Mouse (Mus musculus) embryonic stem cell, embryonic (primary cell): ENCODE data around the gene Polh.

Experiments used
- CTCF ChIA-PET, 4 experiments: fragments of 300-600 bp in 2 of 4; fragments of 350-600 bp in 2 of 4; sonication (Branson Sonifier 250); formaldehyde crosslinking; loops; one replicate each; lab custom pipeline; 2022; ENCODE audit warnings: inconsistent platforms in 2 of 4; lab: Charles Lee
- POLR2A ChIA-PET, 4 experiments: fragments of 300-600 bp in 2 of 4; fragments of 350-600 bp in 2 of 4; sonication (Branson Sonifier 250); formaldehyde crosslinking; loops; one replicate each; lab custom pipeline; 2022; ENCODE audit warnings: antibody characterized with exemption in 4 of 4, inconsistent platforms in 1 of 4; lab: Charles Lee

Polh gene

GRCm38 (mm10) chr17:46210550-46210949 is 8.1 kb upstream of the Polh start:
- ChIA-PET POLR2A (interaction anchor here in 3 of 4 experiments (0.6 to 3.4 kb wide), 5 partner anchors 7 to 773 kb away, joined by 3 to 14 read pairs (median 3); partner anchors contain the start of genes Polh (in 2 of the 3) and Xpo5 (in 2 of the 3)), CTCF (interaction anchor here in 1 of 4 experiments (0.6 kb wide), 1 partner anchor 29 kb away, joined by 3 read pairs; no protein-coding TSS in a partner anchor)

- POLR2A ChIA-PET = interaction anchor here in 1 of 4 experiments (0.7 kb wide), 1 partner anchor 32 kb away, joined by 6 read pairs; no protein-coding TSS in a partner anchor
- CTCF ChIA-PET = interaction anchor here in 1 of 4 experiments (1.2 kb wide), 1 partner anchor 74 kb away, joined by 3 read pairs; no protein-coding TSS in a partner anchor
These were observed 4.2 kb upstream of the Polh start for GRCm38 (mm10) chr17:46206676-46207075.

DNA sequence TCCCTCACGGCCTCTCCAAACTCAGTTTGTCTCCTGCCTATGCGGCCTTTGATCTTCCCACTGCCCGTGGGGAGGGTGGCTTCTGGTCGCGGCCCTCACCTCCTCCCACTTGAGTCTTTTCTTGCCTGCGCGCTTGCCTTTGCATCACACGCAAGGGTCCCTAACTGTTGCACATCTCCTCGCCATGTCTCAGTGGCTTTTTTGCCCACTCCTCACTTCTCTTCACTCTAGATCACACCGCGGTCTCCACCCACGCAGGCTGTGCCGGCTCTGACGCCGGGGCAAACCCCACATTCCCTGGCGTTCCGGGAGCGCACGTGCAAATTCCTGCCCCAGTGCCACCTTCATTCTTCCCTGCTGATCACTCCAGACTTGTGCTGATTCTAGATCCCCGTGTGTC is 633 bp upstream of the Polh start:
- CTCF ChIA-PET = interaction anchor here in 3 of 4 experiments (0.6 to 1.8 kb wide), 9 partner anchors 21 to 468 kb away, joined by 3 to 5 read pairs (median 4); partner anchors contain the start of genes Abcc10 (in 1 of the 3) and Gtpbp2 (in 1 of the 3)
- POLR2A ChIA-PET = interaction anchor here (0.5 to 4.0 kb wide), 45 partner anchors 8 to 477 kb away, joined by 3 to 35 read pairs (median 5); partner anchors contain the start of genes Polr1c (in 3 of the 4), Yipf3 (in 3 of the 4), Abcc10 (in 1 of the 4) and Cul9 (in 1 of the 4)

DNA sequence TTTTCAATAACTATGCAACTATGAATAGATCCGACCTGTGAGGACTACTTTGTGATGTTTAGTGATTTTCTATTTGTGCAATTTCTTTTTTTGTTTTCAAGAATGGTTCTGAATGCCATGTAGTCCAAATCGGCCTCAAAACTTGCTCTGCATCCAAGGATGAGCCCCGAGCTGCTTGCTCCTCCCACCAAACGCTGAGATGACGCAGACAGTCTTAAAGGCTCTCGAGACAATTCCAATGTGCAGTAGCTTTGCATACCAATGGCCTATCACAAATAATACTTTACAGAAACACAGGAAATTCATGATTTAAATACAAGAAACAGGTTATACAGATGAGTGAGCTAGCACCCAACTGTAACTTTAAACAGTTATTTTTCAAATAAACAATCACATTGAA is 1.3 kb downstream of the Polh start:
- ChIA-PET POLR2A (interaction anchor here in 3 of 4 experiments (0.6 to 4.0 kb wide), 15 partner anchors 9 to 74 kb away, joined by 3 to 26 read pairs (median 5); partner anchors contain the start of genes Polr1c (in 2 of the 3), Yipf3 (in 2 of the 3), Gtpbp2 (in 1 of the 3) and Mad2l1bp (in 1 of the 3)), CTCF (interaction anchor here in 3 of 4 experiments (0.6 to 0.7 kb wide), 3 partner anchors 26 to 65 kb away, joined by 3 to 4 read pairs (median 3); no protein-coding TSS in a partner anchor)

- CTCF ChIA-PET = no interaction called here
- POLR2A ChIA-PET = no interaction called here
These were observed 13.6 kb downstream of the Polh start for GRCm38 (mm10) chr17:46188829-46189228.

DNA sequence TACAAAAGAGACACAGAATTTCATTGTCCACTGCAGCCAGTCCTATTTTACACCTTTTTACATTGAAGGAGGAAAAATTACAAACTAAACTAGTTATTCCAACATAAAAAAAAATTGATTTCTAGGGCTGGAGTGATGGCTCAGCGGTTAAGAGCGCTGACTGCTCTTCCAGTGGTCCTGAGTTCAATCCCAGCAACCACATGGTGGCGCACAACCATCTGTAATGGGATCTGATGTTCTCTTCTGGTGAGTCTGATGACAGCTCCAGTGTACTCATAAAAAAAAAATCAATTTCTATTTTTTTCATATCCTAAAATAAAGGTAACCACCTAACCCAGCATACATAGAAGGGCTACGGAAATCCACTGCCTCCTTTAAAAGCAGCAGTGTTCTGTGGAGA is 20.2 kb downstream of the Polh start:
- ChIA-PET POLR2A (interaction anchor here in 3 of 4 experiments (0.6 to 4.3 kb wide), 7 partner anchors 8 to 449 kb away, joined by 3 to 23 read pairs (median 4); partner anchors contain the start of genes Polh (in 1 of the 3) and Xpo5 (in 1 of the 3)), CTCF (interaction anchor here in 3 of 4 experiments (0.6 to 1.2 kb wide), 9 partner anchors 9 to 1284 kb away, joined by 3 to 4 read pairs (median 3); partner anchors contain the start of genes Cul9 (in 1 of the 3), Gtpbp2 (in 1 of the 3), Polh (in 1 of the 3) and Xpo5 (in 1 of the 3))

DNA sequence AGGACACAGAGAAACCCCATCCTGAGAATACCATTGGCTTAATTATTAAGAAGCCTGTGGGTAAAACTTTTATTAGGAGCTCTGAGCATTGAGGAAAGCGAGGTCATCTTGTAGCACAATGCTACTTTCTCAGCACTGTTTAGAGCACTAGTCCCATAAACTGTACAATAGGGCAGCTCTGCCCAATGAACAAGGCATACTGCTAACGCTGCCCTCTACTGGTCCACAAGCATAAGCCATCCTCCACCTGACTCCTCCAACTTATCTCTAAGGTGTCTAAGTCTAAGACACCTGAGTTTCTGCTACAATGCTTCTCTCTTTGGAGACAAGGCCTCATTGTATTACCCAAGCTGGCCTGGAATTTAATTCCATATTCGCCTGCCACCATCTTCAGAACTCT is 31.9 kb downstream of the Polh start:
- ChIA-PET CTCF (interaction anchor here in 3 of 4 experiments (0.6 to 1.9 kb wide), 17 partner anchors 9 to 545 kb away, joined by 3 to 6 read pairs (median 3); partner anchors contain the start of genes Gtpbp2 (in 1 of the 3), Mad2l1bp (in 1 of the 3) and Vegfa (in 1 of the 3)), POLR2A (interaction anchor here in 3 of 4 experiments (0.5 to 5.5 kb wide), 18 partner anchors 8 to 424 kb away, joined by 3 to 30 read pairs (median 4); partner anchors contain the start of genes Gtpbp2 (in 2 of the 3), Abcc10 (in 1 of the 3) and Mad2l1bp (in 1 of the 3))

GRCm38 (mm10) chr17:46168768-46169167 is 33.7 kb downstream of the Polh start:
- ChIA-PET POLR2A (interaction anchor here in 3 of 4 experiments (1.0 to 2.4 kb wide), 5 partner anchors 9 to 74 kb away, joined by 3 to 6 read pairs (median 3); partner anchors contain the start of gene Mad2l1bp (in 1 of the 3)), CTCF (interaction anchor here in 1 of 4 experiments (0.9 to 1.3 kb wide), 3 partner anchors 420 to 438 kb away, joined by 3 to 5 read pairs (median 4); no protein-coding TSS in a partner anchor)

DNA sequence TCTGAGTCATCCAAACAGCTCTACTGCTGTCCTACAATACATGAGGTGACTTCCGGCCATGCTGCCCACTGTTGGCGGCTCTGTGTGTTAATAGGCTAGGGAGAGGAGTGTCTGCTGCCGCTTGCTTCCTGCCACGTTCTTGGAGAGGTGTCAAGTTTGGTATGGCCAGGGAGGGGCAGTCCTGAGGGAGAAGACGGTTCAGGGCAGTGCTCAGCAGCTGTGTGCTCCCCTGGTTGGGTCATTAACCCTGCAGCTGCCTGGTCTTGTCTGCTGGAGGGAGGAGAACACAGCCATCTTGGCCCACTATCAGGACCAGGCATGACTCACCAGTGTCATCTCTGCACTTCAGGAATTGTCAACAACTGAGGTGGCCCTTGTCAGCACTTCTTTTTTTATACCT is 34.1 kb downstream of the Polh start:
- POLR2A ChIA-PET = interaction anchor here in 3 of 4 experiments (0.6 to 2.9 kb wide), 6 partner anchors 8 to 72 kb away, joined by 3 to 11 read pairs (median 4); partner anchors contain the start of genes Mad2l1bp (in 2 of the 3), Polh (in 1 of the 3) and Xpo5 (in 1 of the 3)

GRCm38 (mm10) chr17:46167014-46167413 is 35.4 kb downstream of the Polh start:
- ChIA-PET CTCF (interaction anchor here (0.6 to 1.4 kb wide), 11 partner anchors 8 to 436 kb away, joined by 3 to 6 read pairs (median 3); partner anchors contain the start of genes 1600014C23Rik (in 1 of the 4), Mad2l1bp (in 1 of the 4) and Rsph9 (in 1 of the 4)), POLR2A (interaction anchor here in 3 of 4 experiments (0.9 to 2.9 kb wide), 9 partner anchors 9 to 436 kb away, joined by 3 to 11 read pairs (median 4); partner anchors contain the start of genes Mad2l1bp (in 2 of the 3), Polh (in 1 of the 3) and Xpo5 (in 1 of the 3))

More for the DNA sequence above, 34.1 kb downstream of the Polh start:
- CTCF ChIA-PET = interaction anchor here in 1 of 4 experiments (0.6 to 1.4 kb wide), 4 partner anchors 36 to 437 kb away, joined by 3 to 5 read pairs (median 4); no protein-coding TSS in a partner anchor

GRCm38 (mm10) chr17:46166270-46166669 is 36.2 kb downstream of the Polh start:
- ChIA-PET CTCF (interaction anchor here in 2 of 4 experiments (0.6 to 1.2 kb wide), 4 partner anchors 9 to 675 kb away, joined by 3 to 6 read pairs (median 4); no protein-coding TSS in a partner anchor), POLR2A (interaction anchor here in 2 of 4 experiments (0.8 to 2.9 kb wide), 6 partner anchors 10 to 86 kb away, joined by 3 to 11 read pairs (median 4); partner anchors contain the start of gene Mad2l1bp (in 2 of the 2))

DNA sequence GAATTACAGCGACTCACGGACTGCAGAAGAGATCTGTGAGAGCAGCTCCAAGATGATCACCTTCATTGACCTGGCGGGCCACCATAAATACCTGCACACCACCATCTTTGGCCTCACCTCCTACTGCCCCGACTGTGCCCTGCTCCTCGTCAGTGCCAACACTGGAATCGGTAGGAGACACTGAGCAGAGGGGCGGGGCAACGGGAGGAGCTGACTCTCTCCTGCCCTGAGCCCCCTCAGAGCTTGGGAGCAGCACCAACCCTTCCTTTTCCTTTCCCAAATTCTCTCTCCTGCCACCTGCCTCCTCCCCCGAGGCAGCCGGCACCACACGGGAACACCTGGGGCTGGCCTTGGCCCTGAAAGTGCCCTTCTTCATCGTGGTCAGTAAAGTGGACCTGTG is 37.0 kb downstream of the Polh start:
- ChIA-PET CTCF (no interaction called here), POLR2A (interaction anchor here in 2 of 4 experiments (0.5 to 3.7 kb wide), 4 partner anchors 12 to 49 kb away, joined by 3 to 20 read pairs (median 8); partner anchors contain the start of gene Mad2l1bp (in 2 of the 2))

DNA sequence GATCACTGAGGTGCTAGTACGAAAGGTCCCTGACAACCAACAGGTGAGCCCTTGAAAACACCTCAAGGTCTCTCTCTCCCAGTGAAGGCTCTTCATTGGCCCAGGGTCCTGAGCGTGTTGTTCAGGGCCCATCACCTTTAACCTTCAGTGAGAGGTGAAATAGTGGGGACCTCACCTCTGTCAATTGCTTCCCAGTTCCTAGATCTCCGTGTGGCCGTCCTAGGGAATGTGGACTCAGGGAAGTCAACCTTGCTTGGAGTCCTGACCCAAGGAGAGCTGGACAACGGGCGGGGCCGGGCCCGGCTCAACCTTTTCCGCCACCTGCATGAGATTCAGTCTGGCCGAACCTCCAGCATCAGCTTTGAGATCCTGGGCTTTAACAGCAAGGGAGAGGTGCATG is 37.7 kb downstream of the Polh start:
- CTCF ChIA-PET = interaction anchor here in 1 of 4 experiments (0.5 kb wide), 1 partner anchor 62 kb away, joined by 8 read pairs; no protein-coding TSS in a partner anchor
- POLR2A ChIA-PET = interaction anchor here in 2 of 4 experiments (0.5 to 3.7 kb wide), 3 partner anchors 11 to 134 kb away, joined by 3 to 20 read pairs (median 4); partner anchors contain the start of gene Mad2l1bp (in 2 of the 2)

DNA sequence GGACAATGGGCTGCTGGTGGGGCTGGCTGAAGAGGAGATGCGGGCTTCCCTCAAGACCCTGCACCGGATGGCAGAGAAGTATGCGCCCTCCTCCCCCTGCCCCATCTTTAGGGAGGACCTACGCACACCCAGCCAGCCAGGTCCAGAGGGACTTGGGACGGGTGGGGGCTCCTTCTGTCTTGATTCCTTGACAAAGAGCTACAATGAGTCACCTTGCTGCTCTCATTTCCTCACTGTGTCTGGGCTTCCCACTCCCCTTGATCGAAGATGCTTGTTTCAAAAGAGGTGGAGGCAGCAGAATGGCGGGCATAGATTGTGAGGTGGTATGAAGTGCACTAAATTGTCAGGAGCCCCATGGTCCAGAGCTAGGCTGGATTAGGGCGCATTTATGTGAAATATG is 38.1 kb downstream of the Polh start:
- ChIA-PET POLR2A (interaction anchor here in 3 of 4 experiments (0.6 to 3.7 kb wide), 5 partner anchors 11 to 432 kb away, joined by 3 to 20 read pairs (median 4); partner anchors contain the start of gene Mad2l1bp (in 1 of the 3)), CTCF (interaction anchor here in 1 of 4 experiments (0.5 kb wide), 1 partner anchor 63 kb away, joined by 8 read pairs; no protein-coding TSS in a partner anchor)

DNA sequence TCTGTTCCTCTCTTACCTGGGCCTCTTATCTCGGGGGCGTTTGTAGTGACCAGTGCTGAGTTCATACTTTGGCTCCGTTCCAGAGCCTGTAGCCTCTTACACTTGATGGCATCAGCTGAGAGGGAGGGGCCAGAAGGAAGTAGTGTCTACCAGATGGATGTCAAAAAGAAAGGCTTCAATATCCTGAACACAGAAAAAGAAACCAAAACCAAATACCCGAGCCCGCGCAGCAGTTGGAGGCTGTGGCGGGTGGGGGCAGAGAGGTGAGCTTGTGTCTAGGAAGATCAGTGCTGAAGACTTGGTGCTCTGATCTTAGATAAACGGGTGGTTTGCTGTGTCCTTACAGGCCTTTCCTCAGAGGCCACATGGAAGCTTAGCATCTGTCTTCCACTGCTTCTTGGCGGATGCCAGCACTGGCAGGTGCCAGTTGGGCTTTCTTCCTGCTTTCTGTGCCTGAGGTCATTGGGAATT is 39.5 kb downstream of the Polh start:
- ChIA-PET CTCF (interaction anchor here in 2 of 4 experiments (1.0 to 1.1 kb wide), 2 partner anchors 57 to 500 kb away, joined by 3 read pairs; no protein-coding TSS in a partner anchor), POLR2A (interaction anchor here in 3 of 4 experiments (0.8 to 4.1 kb wide), 9 partner anchors 9 to 82 kb away, joined by 3 to 30 read pairs (median 8); partner anchors contain the start of genes Mad2l1bp (in 3 of the 3) and Rsph9 (in 1 of the 3))

- CTCF ChIA-PET = interaction anchor here in 2 of 4 experiments (1.0 to 1.1 kb wide), 2 partner anchors 57 to 499 kb away, joined by 3 read pairs; no protein-coding TSS in a partner anchor
- POLR2A ChIA-PET = interaction anchor here in 3 of 4 experiments (0.7 to 4.1 kb wide), 12 partner anchors 8 to 190 kb away, joined by 3 to 30 read pairs (median 4); partner anchors contain the start of genes Mad2l1bp (in 2 of the 3) and Rsph9 (in 1 of the 3)
These were observed 39.9 kb downstream of the Polh start for GRCm38 (mm10) chr17:46162551-46162950.

- CTCF ChIA-PET = interaction anchor here in 1 of 4 experiments (1.1 kb wide), 1 partner anchor 58 kb away, joined by 3 read pairs; no protein-coding TSS in a partner anchor
- POLR2A ChIA-PET = interaction anchor here in 3 of 4 experiments (0.7 to 4.1 kb wide), 14 partner anchors 8 to 189 kb away, joined by 3 to 30 read pairs (median 6); partner anchors contain the start of genes Mad2l1bp (in 2 of the 3), Rsph9 (in 2 of the 3) and Vegfa (in 1 of the 3)
These were observed 40.7 kb downstream of the Polh start for GRCm38 (mm10) chr17:46161710-46162109.
